Mouse (Mus musculus): ENCODE results near the gene Gcnt1.

The Gcnt1 gene

DNA sequence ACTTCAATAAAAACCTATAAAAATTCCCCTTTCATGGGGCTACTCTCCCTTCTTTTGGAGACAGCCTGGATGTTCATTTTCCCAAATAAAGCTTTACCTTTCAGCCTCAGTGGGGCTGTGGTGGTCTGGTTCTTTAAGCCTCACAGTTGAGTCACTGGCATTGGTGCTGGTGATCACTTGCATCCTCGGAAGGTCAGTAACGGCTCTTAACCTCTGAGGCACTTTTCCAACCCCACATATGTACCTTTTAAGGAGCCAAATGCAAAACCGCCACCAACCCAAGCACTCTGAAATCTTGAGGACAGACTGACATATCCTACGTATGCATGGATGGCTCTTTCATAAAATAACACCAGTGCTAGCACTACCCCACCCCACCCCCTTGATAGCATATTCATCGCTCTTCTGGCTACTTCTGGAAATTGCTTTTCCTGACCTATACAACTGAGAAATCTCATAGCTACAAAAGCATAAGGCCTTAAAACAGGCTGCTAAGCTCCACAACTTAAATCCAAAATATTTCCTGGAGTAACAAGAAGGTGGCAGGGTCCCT, 48.9 kb downstream of the Gcnt1 start:
- no peak for DNase-seq

DNA sequence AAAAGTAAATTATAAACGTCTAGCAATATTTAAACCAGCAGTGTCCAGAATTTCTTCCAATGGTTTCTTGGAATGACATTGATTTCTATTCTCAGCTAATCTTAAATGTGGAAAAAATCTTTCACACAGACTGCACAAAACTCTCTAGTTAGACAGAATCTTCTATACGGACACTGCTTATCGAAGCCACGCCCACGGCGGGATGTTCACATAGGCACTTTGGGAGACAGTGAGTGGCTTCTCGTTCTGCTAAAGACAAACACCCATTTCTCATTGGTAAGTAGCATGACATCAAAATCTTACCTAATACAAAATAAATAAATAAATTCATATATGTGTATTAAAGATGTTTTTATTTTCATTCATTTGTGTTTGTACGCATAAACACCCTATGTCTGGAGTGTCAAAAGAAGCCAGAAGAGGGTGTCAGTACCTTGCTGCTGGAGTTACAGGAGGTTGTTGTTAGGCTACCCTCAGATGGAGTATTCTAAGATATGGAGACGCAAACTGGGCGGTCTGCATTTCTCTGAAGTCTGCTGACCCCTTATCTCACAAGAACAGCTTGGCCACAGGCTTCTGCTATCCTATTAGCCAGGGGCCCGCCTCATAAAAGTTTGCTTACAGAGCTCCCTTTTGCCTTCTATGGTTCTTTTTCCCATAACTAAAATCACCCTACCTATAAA, 49.5 kb downstream of the Gcnt1 start:
- DNase-seq = no peak

DNA sequence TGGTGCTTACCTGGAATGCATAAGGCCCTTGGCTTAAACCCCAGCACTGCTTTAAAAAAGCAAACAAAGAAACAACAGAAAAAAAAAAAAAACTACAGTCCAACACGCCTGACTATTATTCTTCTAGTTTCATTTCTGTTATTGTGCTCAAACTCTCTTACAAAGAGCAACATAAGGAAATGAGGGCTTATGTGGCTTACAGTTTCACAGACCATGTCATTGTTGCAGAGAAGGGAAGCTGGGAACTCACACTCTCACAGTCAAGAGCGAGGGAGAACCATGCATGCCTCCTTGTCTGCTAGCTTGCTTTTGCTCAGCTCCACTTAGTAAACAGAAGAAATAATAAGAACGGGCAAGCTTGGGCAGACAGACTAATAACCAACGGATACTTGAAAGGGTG, 52.9 kb downstream of the Gcnt1 start:
- no peak for DNase-seq

DNA sequence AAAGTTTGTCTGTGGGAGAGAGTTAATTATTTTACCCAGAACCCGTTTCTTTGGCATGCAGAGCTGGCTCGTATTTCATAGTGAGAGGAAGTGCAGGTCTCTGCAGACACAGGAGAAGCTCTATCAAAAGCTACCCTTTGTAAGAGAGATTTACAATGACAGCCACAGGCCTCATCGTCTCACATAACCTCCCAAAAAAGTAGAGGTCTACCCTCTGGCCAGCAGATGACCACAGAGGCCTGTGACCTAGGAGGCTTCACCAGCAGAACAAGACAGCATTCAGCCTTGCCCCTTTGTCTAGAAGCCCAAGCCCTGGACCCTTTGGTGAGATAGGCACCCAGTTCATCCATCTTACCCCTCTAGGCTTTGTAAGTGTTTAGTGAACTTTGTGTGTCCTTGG, 53.9 kb downstream of the Gcnt1 start:
- no peak for DNase-seq

DNA sequence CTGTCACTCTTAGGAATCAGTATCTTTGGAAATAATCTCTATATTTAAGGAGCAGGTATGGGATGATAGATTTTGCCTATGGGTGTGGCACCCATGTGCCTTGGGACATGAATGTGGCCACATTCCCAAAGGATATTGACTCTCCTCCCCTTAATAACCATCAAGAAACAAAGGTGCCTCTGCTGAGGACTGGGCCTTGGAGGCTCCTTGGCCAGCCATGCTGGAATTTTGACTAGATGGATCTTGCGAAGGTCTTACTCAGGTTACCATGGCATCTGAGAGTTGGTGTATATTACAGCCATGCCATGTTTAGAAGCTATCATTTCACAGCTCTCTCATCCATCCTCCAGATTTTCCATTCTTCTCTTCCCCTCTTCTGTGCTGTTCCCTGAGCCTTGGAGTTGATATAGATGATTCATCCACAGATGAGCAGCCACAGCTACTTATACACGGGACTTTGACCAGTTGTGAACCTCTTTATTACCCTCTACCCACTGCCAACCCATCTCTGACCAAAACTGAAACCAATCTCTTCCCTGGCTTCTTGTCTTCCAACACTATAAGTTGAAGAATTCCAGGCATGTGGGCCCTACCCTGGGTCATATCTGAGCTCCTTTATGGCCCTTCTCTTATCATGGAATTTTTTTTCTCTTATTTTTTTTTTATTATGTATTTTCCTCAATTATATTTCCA, 56.2 kb downstream of the Gcnt1 start:
- no peak for DNase-seq

DNA sequence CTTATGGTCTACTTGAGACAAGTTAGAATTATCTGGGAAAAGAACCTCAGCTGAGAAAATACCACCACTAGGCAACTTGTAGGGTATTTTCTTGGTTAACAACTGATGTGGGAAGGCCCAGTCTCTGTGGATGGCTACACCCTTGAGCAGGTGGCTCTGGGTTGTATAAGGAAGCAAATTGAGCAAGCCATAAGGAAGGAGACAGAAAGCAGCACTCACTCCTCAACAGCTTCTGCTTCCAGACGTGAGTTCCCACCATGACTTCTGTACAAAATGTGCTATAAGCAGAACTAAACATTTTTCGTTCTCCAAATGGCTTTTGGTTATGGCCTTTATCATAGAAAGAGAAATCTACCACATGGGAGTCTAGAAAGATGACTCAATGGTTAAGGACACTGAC, 58.2 kb downstream of the Gcnt1 start:
- no peak for DNase-seq

DNA sequence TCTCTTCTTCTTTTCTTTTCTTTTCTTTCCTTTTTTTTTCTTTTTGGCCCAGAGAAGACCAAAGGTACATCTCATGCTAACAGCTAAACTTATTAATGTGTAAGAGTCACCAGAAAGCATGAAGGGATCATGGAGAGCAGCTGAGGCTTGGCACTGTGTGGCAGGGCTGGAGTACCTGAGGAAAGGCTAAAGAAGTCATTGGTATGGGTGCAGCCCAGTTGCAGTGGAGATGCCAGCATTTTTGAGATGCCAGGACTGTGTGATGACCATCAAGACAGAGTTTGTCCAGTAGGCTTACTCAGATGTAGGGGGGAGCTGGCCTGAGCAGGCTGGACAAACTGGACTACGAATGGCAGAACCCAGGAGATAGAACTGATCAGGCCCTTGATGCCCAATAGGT, 58.9 kb downstream of the Gcnt1 start:
- no peak for DNase-seq

DNA sequence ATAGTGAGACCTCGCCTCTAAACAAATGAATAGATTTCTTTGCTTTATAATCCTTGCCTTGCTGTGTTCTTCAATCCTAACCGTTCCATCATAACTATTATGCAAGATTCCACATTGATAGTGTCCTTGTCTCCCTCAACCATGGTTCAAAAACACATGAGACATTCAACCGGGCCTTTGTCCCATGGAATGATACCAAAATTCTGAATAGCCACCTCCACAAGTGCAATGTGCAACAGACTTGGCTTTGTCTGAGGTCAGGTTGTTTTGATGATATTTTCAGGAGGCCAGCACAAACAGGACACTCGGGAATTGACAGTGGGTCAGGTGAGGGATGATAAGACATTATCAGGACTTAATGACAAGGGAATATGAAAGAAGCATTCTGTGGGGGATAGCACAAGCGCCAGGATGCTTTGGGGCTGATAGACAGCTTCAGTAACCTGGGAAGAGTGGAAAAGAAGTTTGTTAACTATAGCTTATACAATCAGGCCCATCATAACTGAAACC, 59.9 kb downstream of the Gcnt1 start:
- DNase-seq = no peak

DNA sequence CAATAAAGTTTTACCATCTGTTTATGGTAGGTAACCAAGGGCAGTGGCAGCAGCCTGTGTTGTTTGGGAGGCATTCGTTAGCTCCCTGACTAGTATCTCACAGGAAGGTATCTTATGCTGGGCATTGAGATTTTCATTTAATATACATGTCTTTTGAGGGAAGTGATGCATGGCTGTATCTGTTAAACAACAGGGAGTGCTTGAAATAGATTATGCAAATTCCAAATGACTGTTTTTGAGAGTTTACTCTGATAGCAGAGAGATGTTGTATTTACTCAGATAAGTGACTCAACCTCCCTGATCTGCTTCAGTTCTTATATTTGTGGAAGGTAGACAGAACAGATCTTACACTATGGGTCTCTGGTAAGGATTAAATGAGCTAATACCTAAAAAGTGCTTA, 61.1 kb downstream of the Gcnt1 start:
- DNase-seq = no peak

DNA sequence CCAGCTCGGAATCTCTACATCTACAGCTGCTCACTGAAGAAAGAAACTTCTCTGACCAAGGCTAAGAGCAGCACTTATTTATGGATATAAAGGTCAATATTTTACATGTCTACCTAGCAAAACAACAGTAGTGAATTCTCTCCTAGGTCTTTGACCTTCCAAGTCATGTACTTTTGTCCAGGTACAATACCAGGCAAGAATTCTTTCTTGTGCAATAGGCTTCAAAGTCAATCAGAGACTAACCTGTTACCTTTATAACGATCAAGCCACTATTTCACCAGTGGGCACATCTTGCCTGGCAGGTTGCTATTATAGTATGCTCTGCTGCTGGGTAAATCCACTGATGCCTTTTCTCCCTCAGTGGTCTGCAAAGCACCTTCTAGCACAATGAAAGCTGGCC, 61.6 kb downstream of the Gcnt1 start:
- DNase-seq = no peak

DNA sequence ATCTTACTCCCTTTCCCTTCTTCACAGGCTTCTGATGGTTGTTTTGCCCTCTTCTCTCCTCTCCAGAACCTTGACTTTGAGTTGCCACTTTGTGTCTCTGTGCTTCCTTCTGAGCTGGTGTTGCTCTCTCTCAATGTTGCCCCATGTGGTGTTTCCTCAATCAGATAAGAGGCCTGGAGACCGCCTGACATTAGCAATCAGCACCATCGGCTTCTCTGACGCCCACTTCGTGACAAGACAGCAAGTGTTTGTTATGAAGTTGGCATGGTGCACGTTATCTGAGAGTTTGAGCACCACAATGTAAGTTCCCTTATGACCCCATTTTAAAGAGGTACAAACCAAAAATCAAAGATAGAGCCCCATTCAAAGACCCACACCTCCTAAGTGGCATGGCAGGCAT, 76.6 kb downstream of the Gcnt1 start:
- DNase-seq = no peak

DNA sequence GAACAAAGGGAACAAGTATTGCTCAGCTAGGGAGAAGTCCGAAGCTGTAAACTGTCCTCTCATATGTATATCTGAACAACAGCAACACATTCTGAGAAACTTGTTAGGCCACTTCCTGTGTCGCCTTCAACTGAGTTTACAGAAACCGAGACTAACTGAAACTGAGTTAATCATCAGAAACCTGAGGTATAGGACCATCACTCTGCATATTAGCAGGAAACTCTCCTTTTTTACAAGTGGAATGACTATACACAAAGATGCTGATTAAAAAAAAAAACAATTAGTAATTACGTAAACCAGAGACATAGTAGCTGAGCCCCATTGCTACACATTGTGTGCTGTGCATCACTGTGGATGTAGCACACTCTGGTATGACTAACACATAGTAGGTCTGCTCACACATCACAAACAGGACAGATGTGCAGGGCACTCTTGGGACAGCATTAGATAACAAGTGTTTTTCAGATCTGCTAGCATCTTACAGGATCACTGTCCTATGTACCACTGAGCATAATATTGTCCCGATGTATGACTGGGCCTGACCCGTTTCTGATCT, 77.4 kb downstream of the Gcnt1 start:
- no peak for DNase-seq

DNA sequence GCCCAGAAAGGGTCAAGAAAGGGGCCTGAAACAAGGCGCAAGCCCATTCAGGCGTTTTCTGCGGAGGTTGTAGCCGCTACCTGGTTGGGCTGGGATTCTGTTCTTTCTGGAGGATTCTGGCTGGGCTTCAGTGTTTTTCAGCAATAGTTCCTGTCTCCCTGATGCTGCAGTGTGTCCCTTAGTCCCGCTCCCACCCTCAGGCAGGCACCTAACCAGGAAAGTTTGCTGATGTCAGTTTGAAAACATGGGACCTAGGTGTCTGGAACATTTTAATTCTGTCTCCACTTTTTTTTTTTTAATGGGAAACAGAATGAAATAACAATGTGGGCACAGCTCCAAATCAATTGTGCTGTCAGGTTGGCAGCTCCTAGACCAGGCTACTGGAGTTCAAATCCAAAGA, 78.5 kb downstream of the Gcnt1 start:
- peak; percentile 49 to 59 for DNase-seq

DNA sequence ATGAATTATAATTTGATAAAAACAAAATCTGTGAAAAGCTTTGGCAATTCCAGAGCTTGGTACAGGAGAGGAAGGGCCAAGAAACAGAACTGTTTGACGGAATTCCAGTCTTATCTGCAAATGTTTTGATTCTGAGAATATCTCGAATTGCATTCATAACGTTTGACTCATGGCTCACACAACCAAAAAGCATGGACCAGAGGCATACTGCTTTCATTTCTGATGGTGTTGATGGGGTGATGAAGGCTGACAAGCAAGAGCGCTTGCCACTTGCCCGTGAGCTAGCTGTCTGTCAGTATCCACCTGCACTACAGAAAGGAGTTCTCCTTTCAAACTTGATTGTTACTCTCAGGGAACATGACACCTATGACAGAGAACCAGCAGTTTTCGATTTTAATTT, 83.1 kb downstream of the Gcnt1 start:
- no peak for DNase-seq

DNA sequence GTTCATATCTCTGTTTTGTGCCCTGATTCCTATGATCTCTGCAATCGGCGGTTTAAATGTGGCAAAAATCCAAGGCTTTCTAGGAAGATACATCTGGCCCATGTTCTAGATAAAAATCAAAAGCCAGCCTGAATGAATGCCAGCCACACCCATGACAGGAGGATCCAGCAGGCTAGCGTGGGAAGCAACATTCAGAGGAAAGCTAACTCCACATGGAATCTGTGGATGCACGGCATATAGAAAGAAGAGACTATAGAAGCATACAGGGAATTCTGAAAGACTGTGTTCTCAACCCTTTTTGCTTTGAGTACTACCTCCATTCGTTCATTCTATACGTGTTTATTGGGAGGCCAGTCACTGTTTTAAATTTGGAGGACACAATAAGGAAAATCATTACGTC, 86.6 kb downstream of the Gcnt1 start:
- no peak for DNase-seq

DNA sequence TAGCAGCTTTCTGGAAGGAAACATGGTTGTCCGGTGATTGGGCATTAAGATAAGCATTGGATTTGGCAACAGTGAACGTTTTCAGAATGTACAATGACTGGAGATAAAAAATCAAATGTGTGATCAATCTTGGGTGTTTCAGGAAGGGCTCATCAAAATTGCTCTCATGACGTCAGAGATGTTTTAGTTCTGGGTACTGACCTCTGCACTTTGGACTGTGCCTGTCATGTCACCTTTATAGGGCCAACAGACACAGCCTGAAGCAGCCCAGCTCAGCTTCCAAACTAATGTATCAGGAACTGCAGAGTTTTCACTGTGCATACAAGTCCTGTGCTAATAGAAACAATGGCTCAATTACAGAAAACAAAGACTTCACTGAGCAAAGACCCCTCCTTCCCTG, 89.3 kb downstream of the Gcnt1 start:
- DNase-seq = peak in 1 of 2 experiments; percentile 31

DNA sequence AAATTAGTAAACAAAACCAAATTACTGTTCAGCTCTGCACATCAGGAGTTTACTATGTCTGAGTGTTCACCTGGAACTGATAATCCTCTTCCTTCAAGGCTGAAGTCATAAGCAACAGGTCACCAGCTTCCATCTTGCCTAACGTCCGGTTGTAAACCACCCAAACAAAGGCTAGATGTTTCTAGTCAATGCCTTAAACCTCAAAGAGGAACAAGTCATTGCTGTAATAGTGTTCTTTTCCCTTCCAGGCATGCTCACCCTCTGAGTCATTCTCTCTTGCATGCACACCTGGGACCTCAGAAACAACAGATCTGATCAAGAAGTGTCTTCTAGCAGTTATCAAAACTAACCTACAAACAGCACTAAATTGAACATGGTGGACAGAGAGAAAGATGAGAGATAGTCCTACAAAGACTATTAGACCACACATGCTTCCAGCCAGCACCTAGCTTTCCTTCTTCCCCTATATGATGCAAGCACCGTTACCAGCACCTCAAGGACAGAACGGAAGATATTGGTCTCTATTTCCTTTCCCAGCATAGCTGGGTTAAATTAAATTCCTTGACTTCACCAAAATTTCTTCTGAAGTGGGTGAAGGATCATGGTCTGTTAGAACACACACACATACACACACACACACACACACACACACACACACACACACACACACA, 94.1 kb downstream of the Gcnt1 start:
- DNase-seq = no peak

All from kidney, postnatal 36 days (tissue).